Comparison of ENCODE assay signal across 13 mouse cellular contexts in the genomic region with DNA sequence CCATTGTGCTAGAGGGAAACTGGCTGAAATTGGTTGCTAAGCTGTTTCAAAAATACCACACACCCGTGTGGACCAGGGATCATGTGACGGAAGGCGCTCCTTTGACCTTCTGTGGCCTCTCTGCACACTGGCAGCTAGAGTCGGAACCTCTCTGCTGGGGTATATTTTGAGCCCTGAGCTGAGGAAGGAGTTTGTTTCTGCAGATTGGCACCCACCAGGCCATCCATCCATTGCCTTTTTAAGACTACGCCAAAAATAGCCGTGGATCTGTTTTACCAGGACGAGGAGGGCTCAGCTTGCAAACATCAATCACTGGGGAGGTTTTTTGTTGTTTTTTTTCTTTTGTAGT. TPM values are rescaled to one million over a fixed set of nuclear protein-coding genes. Genes with fewer than 3 reads are reported as not detected.
DNase-seq lines count a peak whose midpoint lies in the region; ATAC-seq and TF ChIP-seq lines count a peak whose summit lies in the region.
"Had no signal": no experiment of that assay in that cellular context is flagged by ENCODE, and none has a peak within 500 bp of the region (broad histone marks: within the 10 kb centered on the region; RNA-seq: fewer than 3 reads in every experiment).

No protein-coding gene starts in this region.

- H3K4me1 ChIP-seq in heart, adult 2 months (ENCODE audit: control insufficient read depth, insufficient read depth, low read length) = peaks cover 31% of the 10 kb centered on the region
- peaks cover 39% of the 10 kb centered on the region for H3K4me1 ChIP-seq in midbrain, embryonic 13.5 days (replicated peaks)

- peak; percentile 85 for DNase-seq in gastrocnemius, adult 2 months
- no peak for DNase-seq in gastrocnemius, postnatal 10 days
- DNase-seq in brain, adult 2 months (ENCODE audit: low read depth, low spot score) = peak; percentile 58
- DNase-seq in heart, adult 2 months = peak in 1 of 2 experiments; percentile 70
- DNase-seq in heart, postnatal 4 days = peak; percentile 41
- no peak for DNase-seq in right cerebral cortex, postnatal 10 days (ENCODE audit: low spot score in 2 of 2)
- DNase-seq in frontal cortex, postnatal 25 days (ENCODE audit: low spot score in 2 of 2) = no peak
- DNase-seq: cerebellum, adult 9-10 months; liver, postnatal 0 days had no signal

- no peak for ATAC-seq in midbrain, embryonic 13.5 days
- ATAC-seq: liver, postnatal 0 days had no signal

- intact Hi-C loops in gastrocnemius, adult 2 months (cut with DNase I) = no loop called here
- intact Hi-C loops in heart, adult 2 months (cut with DNase I) = no loop called here

- peaks cover 7% of the 10 kb centered on the region for H3K79me2 ChIP-seq in heart, adult 2 months (replicated peaks; ENCODE audit: control insufficient read depth, insufficient read depth, low read length)

- H3K9me3 ChIP-seq in midbrain, embryonic 13.5 days = no peaks in the 10 kb centered on the region
- H3K9me3 ChIP-seq: megakaryocyte, embryonic 14.5 days had no signal

- H3K27ac ChIP-seq in gastrocnemius, adult 2 months = peak overlapping the region; percentile 90
- peak overlapping the region; percentile 81 for H3K27ac ChIP-seq in heart, adult 2 months
- no peak overlapping the region for H3K27ac ChIP-seq in midbrain, embryonic 13.5 days
- H3K27ac ChIP-seq: hindbrain, embryonic 14.5 days; kidney, postnatal 0 days had no signal

- no peaks in the 10 kb centered on the region for H3K27me3 ChIP-seq in heart, adult 2 months (ENCODE audit: control insufficient read depth, insufficient read depth, low read length)
- H3K27me3 ChIP-seq in midbrain, embryonic 13.5 days = no peaks in the 10 kb centered on the region
- H3K27me3 ChIP-seq: megakaryocyte, embryonic 14.5 days had no signal

- H3K36me3 ChIP-seq in heart, adult 2 months (ENCODE audit: control insufficient read depth, insufficient read depth, low read length) = peaks cover 27% of the 10 kb centered on the region
- H3K36me3 ChIP-seq in midbrain, embryonic 13.5 days = peaks cover 41% of the 10 kb centered on the region

- peak overlapping the region; percentile 29 for H3K4me3 ChIP-seq in gastrocnemius, adult 2 months
- H3K4me3 ChIP-seq in heart, adult 2 months = no peak overlapping the region
- H3K4me3 ChIP-seq in midbrain, embryonic 13.5 days (replicated peaks) = no peak overlapping the region
- H3K4me3 ChIP-seq: megakaryocyte, embryonic 14.5 days had no signal

- peak; percentile 41; the same call in 1 of the 2 replicates for TF ChIP-seq EP300 in heart, adult 2 months (IDR thresholded peaks at IDR 0.05; ENCODE audit: insufficient read depth, low read depth, low read length)

- 47% methylated on average over 7 of the region's 7 CpGs for WGBS in heart, adult 2 months
- 82% methylated on average over 7 of the region's 7 CpGs for WGBS in midbrain, embryonic 13.5 days

- H3K4me2 ChIP-seq in midbrain, embryonic 13.5 days (replicated peaks) = no peak overlapping the region
- H3K4me2 ChIP-seq: hindbrain, embryonic 14.5 days had no signal

- TF ChIP-seq CTCF in gastrocnemius, adult 2 months (IDR thresholded peaks at IDR 0.05) = no peak
- TF ChIP-seq CTCF in heart, adult 2 months (IDR thresholded peaks at IDR 0.05) = no peak

- TF ChIP-seq POLR2A in heart, adult 2 months (IDR thresholded peaks at IDR 0.05; ENCODE audit: insufficient read depth, low read depth, low read length) = no peak

- no peak overlapping the region for H3K9ac ChIP-seq in heart, adult 2 months (ENCODE audit: low read depth, low read length)
- H3K9ac ChIP-seq in midbrain, embryonic 13.5 days (replicated peaks) = no peak overlapping the region
- H3K9ac ChIP-seq: hindbrain, embryonic 14.5 days; liver, postnatal 0 days had no signal

RNA-seq across cellular contexts. Expression of a gene that starts 49.9 kb away (rescaled TPM):
- total RNA-seq in gastrocnemius, adult 2 months (2021) = 100 to 1,000 TPM; 444 to 499 TPM
- total RNA-seq in gastrocnemius, postnatal 10 days (2021) = 100 to 1,000 TPM; 576 to 632 TPM
- total RNA-seq in heart, adult 2 months (2021) = 100 to 1,000 TPM; 342 to 392 TPM
- polyA plus RNA-seq in heart, adult 2 months (2012; rRNA removed) = 160 and 191 TPM in 2 replicates
- 100 to 1,000 TPM; 423 to 429 TPM for total RNA-seq in heart, postnatal 4 days (2021)
- 321 and 324 TPM in 2 replicates for polyA plus RNA-seq in midbrain, embryonic 13.5 days (2015; fragmentation: Nextera tagmentation; extraction: Ambion mirVana)

Comparison
In these comparisons a context has a peak if more than half of its experiments do, and no peak if none do; other contexts are left out.
1. DNase-seq: peak in gastrocnemius, adult 2 months (single experiment), brain, adult 2 months (single experiment) and heart, postnatal 4 days (single experiment); none in gastrocnemius, postnatal 10 days (single experiment), right cerebral cortex, postnatal 10 days (0 of 2) and frontal cortex, postnatal 25 days (0 of 2).